Mouse (Mus musculus) left cerebral cortex, adult 8-10 months (tissue): Measurements from ENCODE around the gene Gm28374. TPM values are rescaled to one million over a fixed set of nuclear protein-coding genes. Genes with fewer than 3 reads are reported as not detected.

ENCODE experiments used
- DNase-seq, 2 experiments: peaks; one replicate each; pipeline ENCODE4 v3.0.0; 2022; ENCODE audit warnings: low spot score in 2 of 2
- total RNA-seq, 4 experiments: library from RNA; stranded (reverse); gene quantifications; 2 replicates each; pipeline ENCODE4 v1.2.4; 2022

The Gm28374 gene
- total RNA-seq, 4 experiments from 2014 or later = 1.1 TPM; not detected in 3

GRCm38 (mm10) chr19:6088841-6089240 lies 6.8 kb upstream of the Gm28374 start:
- no peak for DNase-seq

GRCm38 (mm10) chr19:6085417-6085879 lies 3.4 kb upstream of the Gm28374 start:
- no peak for DNase-seq

GRCm38 (mm10) chr19:6084478-6085248 lies 2.6 kb upstream of the Gm28374 start, which contains the start of the genes Zfpl1 and Cdca5:
Gene Zfpl1, minus strand, starts transcription at chr19:6084956.
Gene Cdca5, plus strand, starts transcription at chr19:6084983.
- peak; percentile 97 to 98 for DNase-seq

GRCm38 (mm10) chr19:6079983-6080480 lies 2.0 kb downstream of the Gm28374 start, which contains the start of gene Tmem262:
Gene Tmem262, plus strand, starts transcription at chr19:6080033.
- no peak for DNase-seq

GRCm38 (mm10) chr19:6076564-6077393 lies 5.3 kb downstream of the Gm28374 start, which contains the start of gene Vps51:
Gene Vps51, minus strand, starts transcription at chr19:6077231.
- DNase-seq = peak; percentile 79 to 82

- no peak for DNase-seq
These were observed 8.2 kb downstream of the Gm28374 start for GRCm38 (mm10) chr19:6073889-6074288.

- DNase-seq = no peak
These were observed 10.8 kb downstream of the Gm28374 start for GRCm38 (mm10) chr19:6071261-6071660.

GRCm38 (mm10) chr19:6070571-6071250 lies 11.3 kb downstream of the Gm28374 start:
- DNase-seq = no peak

- no peak for DNase-seq
These were observed 12.2 kb downstream of the Gm28374 start for GRCm38 (mm10) chr19:6069851-6070250.

GRCm38 (mm10) chr19:6068951-6069350 lies 13.1 kb downstream of the Gm28374 start:
- DNase-seq = no peak

GRCm38 (mm10) chr19:6067724-6068415 lies 14.2 kb downstream of the Gm28374 start, which contains the start of gene Tm7sf2:
Gene Tm7sf2, minus strand, starts transcription at chr19:6068373.
- peak; percentile 65 to 81 for DNase-seq

GRCm38 (mm10) chr19:6067011-6067723 lies 14.9 kb downstream of the Gm28374 start:
- DNase-seq = peak; percentile 60 to 80

GRCm38 (mm10) chr19:6066571-6066970 lies 15.5 kb downstream of the Gm28374 start:
- DNase-seq = no peak

GRCm38 (mm10) chr19:6063081-6063480 lies 19.0 kb downstream of the Gm28374 start:
- DNase-seq = no peak

GRCm38 (mm10) chr19:6062418-6062817 lies 19.6 kb downstream of the Gm28374 start:
- DNase-seq = no peak

- no peak for DNase-seq
These were observed 20.3 kb downstream of the Gm28374 start for GRCm38 (mm10) chr19:6061641-6062302.

GRCm38 (mm10) chr19:6061021-6061533 lies 21.0 kb downstream of the Gm28374 start, which contains the start of gene Znhit2:
Gene Znhit2, plus strand, starts transcription at chr19:6061192.
- DNase-seq = peak; percentile 83 to 92

GRCm38 (mm10) chr19:6058966-6059365 lies 23.1 kb downstream of the Gm28374 start:
- DNase-seq = no peak

GRCm38 (mm10) chr19:6058513-6058912 lies 23.5 kb downstream of the Gm28374 start:
- DNase-seq = no peak
